Mouse (Mus musculus): Measurements from ENCODE around the gene Irs2.

DNA sequence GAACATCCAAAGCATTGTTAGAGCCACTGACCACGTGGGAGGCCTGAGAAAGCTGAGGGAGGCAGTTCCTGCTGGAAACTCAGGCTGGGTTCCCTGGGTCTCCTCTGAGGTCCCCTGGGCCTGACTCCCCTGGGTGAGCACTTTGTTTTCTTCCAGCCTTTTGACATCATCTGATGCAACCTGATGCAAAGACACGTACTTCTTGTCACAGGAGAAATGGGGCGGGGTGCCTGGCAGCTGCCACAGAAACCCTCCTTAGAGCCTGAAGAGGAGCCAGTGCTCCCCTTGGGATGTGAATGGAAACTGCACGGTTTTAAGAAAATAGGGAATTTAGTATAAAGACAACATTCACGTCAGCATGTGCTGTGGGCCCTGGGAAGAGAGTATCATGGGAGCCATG, 55.6 kb downstream of the Irs2 start:
- TF ChIP-seq CTCF (IDR thresholded peaks at IDR 0.05; ENCODE audit: control insufficient read depth, insufficient read depth, insufficient read length) (no peak), CEBPB (IDR thresholded peaks at IDR 0.05; ENCODE audit: low read depth) (no peak), MYOD1 (IDR thresholded peaks at IDR 0.05; ENCODE audit: control insufficient read depth, insufficient read length, low read depth) (no peak), FOSL1 (IDR thresholded peaks at IDR 0.05; ENCODE audit: insufficient read depth, low read length, poor library complexity, severe bottlenecking) (no peak), MAX (IDR thresholded peaks at IDR 0.05) (no peak)
